Mouse (Mus musculus) lung, adult 2 months (tissue): ENCODE results near the gene Krtap4-9.

Experiments
- CTCF ChIP-seq: fragments of 200-500 bp; IDR thresholded peaks from 2 replicates; pipeline ENCODE4 v1.5.1; 2011; ENCODE audit warnings: mild to moderate bottlenecking, low read length, control low read depth; ENCODE audit not compliant: insufficient read depth
- POLR2A ChIP-seq: fragments of 200-500 bp; IDR thresholded peaks from 2 replicates; pipeline ENCODE4 v1.6.1; 2011; ENCODE audit warnings: low read depth, mild to moderate bottlenecking, control low read depth, low read length, borderline replicate concordance; ENCODE audit errors: extremely low read depth

DNA sequence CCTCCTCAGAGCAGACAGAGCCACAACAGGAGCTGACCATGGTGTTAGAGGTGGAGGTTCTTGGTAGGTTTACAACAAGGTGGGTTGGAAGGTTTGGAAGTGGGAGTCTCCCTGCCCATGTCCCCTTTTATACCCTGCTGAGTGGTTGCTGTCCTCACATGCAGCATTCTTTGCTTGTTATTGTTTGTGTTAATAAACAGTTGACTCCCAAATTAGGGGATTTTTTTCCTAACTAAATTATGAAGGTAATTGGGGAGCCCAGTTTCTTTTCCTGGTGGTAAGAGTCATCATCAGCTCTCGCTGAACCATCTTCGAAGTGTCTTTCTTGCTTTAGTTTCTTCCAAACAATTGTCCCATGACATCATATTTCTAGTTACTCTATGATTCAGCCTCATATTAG, 4.4 kb upstream of the Krtap4-9 start, which contains the start of gene Krtap4-8:
- TF ChIP-seq CTCF (no peak), POLR2A (no peak)
